Mouse (Mus musculus) embryonic facial prominence, embryonic 10.5 days (tissue): Measurements from ENCODE around the gene Gstm7. TPM values are rescaled to one million over a fixed set of nuclear protein-coding genes. Genes with fewer than 3 reads are reported as not detected.
A peak's percentile ranks its signal among the peaks of the same experiment; 100 is the strongest.

Source experiments
- DNase-seq: peaks from one replicate; pipeline ENCODE4 v3.0.0-alpha.2; 2017; ENCODE audit warnings: low spot score
- H3K27ac ChIP-seq: fragments of 300-500 bp; sonication (generic); replicated peaks from 2 replicates; pipeline ENCODE4 v1.5.1; 2016; ENCODE audit warnings: mild to moderate bottlenecking
- H3K27me3 ChIP-seq: fragments of 300-500 bp; sonication (generic); replicated peaks from 2 replicates; pipeline ENCODE4 v1.6.1; 2016; ENCODE audit warnings: low read depth, mild to moderate bottlenecking; ENCODE audit not compliant: poor library complexity, severe bottlenecking
- H3K36me3 ChIP-seq: fragments of 300-500 bp; sonication (generic); replicated peaks from 2 replicates; pipeline ENCODE4 v1.6.1; 2016; ENCODE audit warnings: mild to moderate bottlenecking, moderate library complexity
- H3K4me1 ChIP-seq: fragments of 300-500 bp; sonication (generic); 2 replicates; pipeline ENCODE4 v1.6.1; 2016
- H3K4me3 ChIP-seq: fragments of 300-500 bp; sonication (generic); 2 replicates; pipeline ENCODE4 v1.5.1; 2016; ENCODE audit warnings: mild to moderate bottlenecking, moderate library complexity
- H3K9me3 ChIP-seq: fragments of 300-500 bp; sonication (generic); 2 replicates; pipeline ENCODE4 v1.6.1; 2016; ENCODE audit warnings: mild to moderate bottlenecking
- WGBS: fragments of 180-500 bp; shearing (Covaris S2); methylation state at CpG from one replicate; pipeline ENCODE4 v1.1.7; 2016; 5-methylcytosine and 5-hydroxymethylcytosine counted together
- polyA plus RNA-seq: library from polyadenylated mRNA; unstranded; fragments of >200 nt; fragmentation: Nextera tagmentation; extraction: Ambion mirVana; gene quantifications from 2 replicates; pipeline ENCODE4 v1.2.1, GENCODE M21; 2016

Gene Gstm7
- polyA plus RNA-seq, 1 experiment from 2014 or later = 22.8 TPM

GRCm38 (mm10) chr3:107929731-107930130 lies 1.9 kb downstream of the Gstm7 start:
- Histone ChIP-seq H3K4me1 (peaks cover 14% of the 10 kb centered on the region), H3K27me3 (no peaks in the 10 kb centered on the region; the same call in 1 of the 2 replicates)
- WGBS = 84% methylated on average over 4 of the region's 4 CpGs

GRCm38 (mm10) chr3:107929243-107929642 lies 2.4 kb downstream of the Gstm7 start:
- H3K27me3 ChIP-seq = no peaks in the 10 kb centered on the region; the same call in 1 of the 2 replicates
- H3K9me3 ChIP-seq = no peaks in the 10 kb centered on the region
- WGBS = 87% methylated on average over 4 of the region's 4 CpGs
- H3K4me1 ChIP-seq = peaks cover 14% of the 10 kb centered on the region
- DNase-seq = no peak
- H3K36me3 ChIP-seq = no peaks in the 10 kb centered on the region
- H3K27ac ChIP-seq = no peak overlapping the region
- no peak overlapping the region for H3K4me3 ChIP-seq

More at GRCm38 (mm10) chr3:107929731-107930130, 1.9 kb downstream of the Gstm7 start:
- Histone ChIP-seq H3K9me3 (no peaks in the 10 kb centered on the region), H3K36me3 (no peaks in the 10 kb centered on the region), H3K4me3 (no peak overlapping the region), H3K27ac (no peak overlapping the region)
- no peak for DNase-seq

GRCm38 (mm10) chr3:107928691-107929090 lies 2.9 kb downstream of the Gstm7 start:
- H3K4me3 ChIP-seq = no peak overlapping the region
- no peaks in the 10 kb centered on the region; the same call in 1 of the 2 replicates for H3K27me3 ChIP-seq
- WGBS = 85% methylated on average over 11 of the region's 11 CpGs
- no peaks in the 10 kb centered on the region for H3K9me3 ChIP-seq
- no peak overlapping the region for H3K27ac ChIP-seq
- peaks cover 14% of the 10 kb centered on the region for H3K4me1 ChIP-seq
- DNase-seq = no peak
- H3K36me3 ChIP-seq = no peaks in the 10 kb centered on the region

GRCm38 (mm10) chr3:107927841-107928240 lies 3.8 kb downstream of the Gstm7 start:
- Histone ChIP-seq H3K9me3 (no peaks in the 10 kb centered on the region), H3K4me3 (no peak overlapping the region), H3K27me3 (no peaks in the 10 kb centered on the region), H3K36me3 (no peaks in the 10 kb centered on the region), H3K27ac (no peak overlapping the region), H3K4me1 (peaks cover 14% of the 10 kb centered on the region)
- WGBS = 81% methylated on average over 3 of the region's 3 CpGs
- no peak for DNase-seq

- 89% methylated on average over 3 of the region's 3 CpGs for WGBS
- H3K9me3 ChIP-seq = no peaks in the 10 kb centered on the region
These were observed 6.3 kb downstream of the Gstm7 start for GRCm38 (mm10) chr3:107925335-107925734.

GRCm38 (mm10) chr3:107920348-107920747 lies 11.3 kb downstream of the Gstm7 start:
- H3K27me3 ChIP-seq = no peaks in the 10 kb centered on the region
- 95% methylated on average over 5 of the region's 5 CpGs for WGBS
- no peak for DNase-seq
- no peak overlapping the region for H3K4me3 ChIP-seq
- H3K27ac ChIP-seq = no peak overlapping the region
- H3K4me1 ChIP-seq = no peaks in the 10 kb centered on the region
- H3K9me3 ChIP-seq = no peaks in the 10 kb centered on the region
- no peaks in the 10 kb centered on the region for H3K36me3 ChIP-seq

More at GRCm38 (mm10) chr3:107925335-107925734, 6.3 kb downstream of the Gstm7 start:
- H3K4me1 ChIP-seq = no peaks in the 10 kb centered on the region
- no peak overlapping the region for H3K4me3 ChIP-seq
- H3K27ac ChIP-seq = no peak overlapping the region
- no peaks in the 10 kb centered on the region for H3K36me3 ChIP-seq
- no peaks in the 10 kb centered on the region for H3K27me3 ChIP-seq
- no peak for DNase-seq

GRCm38 (mm10) chr3:107917783-107918408 lies 13.7 kb downstream of the Gstm7 start:
- H3K4me1 ChIP-seq = no peaks in the 10 kb centered on the region
- no peaks in the 10 kb centered on the region for H3K9me3 ChIP-seq
- no peaks in the 10 kb centered on the region for H3K36me3 ChIP-seq
- H3K4me3 ChIP-seq = no peak overlapping the region
- WGBS = 58% methylated on average over 7 of the region's 7 CpGs
- H3K27me3 ChIP-seq = no peaks in the 10 kb centered on the region
- DNase-seq = peak; percentile 47
- no peak overlapping the region for H3K27ac ChIP-seq

GRCm38 (mm10) chr3:107917097-107917496 lies 14.5 kb downstream of the Gstm7 start:
- H3K4me3 ChIP-seq = no peak overlapping the region
- no peaks in the 10 kb centered on the region for H3K36me3 ChIP-seq
- no peaks in the 10 kb centered on the region for H3K4me1 ChIP-seq
- 81% methylated on average over 3 of the region's 3 CpGs for WGBS
- H3K27ac ChIP-seq = no peak overlapping the region
- DNase-seq = no peak
- no peaks in the 10 kb centered on the region for H3K9me3 ChIP-seq
- no peaks in the 10 kb centered on the region for H3K27me3 ChIP-seq

GRCm38 (mm10) chr3:107916674-107917073 lies 14.9 kb downstream of the Gstm7 start:
- WGBS = 88% methylated on average over 15 of the region's 15 CpGs
- no peaks in the 10 kb centered on the region for H3K9me3 ChIP-seq
- H3K4me3 ChIP-seq = no peak overlapping the region
- DNase-seq = no peak
- no peaks in the 10 kb centered on the region for H3K36me3 ChIP-seq
- no peaks in the 10 kb centered on the region for H3K27me3 ChIP-seq
- H3K27ac ChIP-seq = no peak overlapping the region
- H3K4me1 ChIP-seq = 0 out of 2 replicates have a peak, but pooled peaks cover under 1% of the 10 kb centered on the region

- no peak overlapping the region for H3K27ac ChIP-seq
- no peak for DNase-seq
- H3K9me3 ChIP-seq = no peaks in the 10 kb centered on the region
- H3K27me3 ChIP-seq = no peaks in the 10 kb centered on the region
- peaks cover 23% of the 10 kb centered on the region for H3K4me1 ChIP-seq
- 74% methylated on average over 6 of the region's 6 CpGs for WGBS
- H3K4me3 ChIP-seq = no peak overlapping the region
- no peaks in the 10 kb centered on the region for H3K36me3 ChIP-seq
These were observed 25.7 kb downstream of the Gstm7 start for GRCm38 (mm10) chr3:107905942-107906341.

- Histone ChIP-seq H3K36me3 (peaks cover 28% of the 10 kb centered on the region), H3K27me3 (no peaks in the 10 kb centered on the region), H3K4me3 (no peak overlapping the region), H3K27ac (0 out of 2 replicates have a peak overlapping the region, but pooled peaks have one; percentile 30), H3K9me3 (no peaks in the 10 kb centered on the region), H3K4me1 (peaks cover 24% of the 10 kb centered on the region)
- WGBS = 72% methylated on average over 11 of the region's 11 CpGs
- DNase-seq = no peak
These were observed 30.5 kb downstream of the Gstm7 start for GRCm38 (mm10) chr3:107900955-107901673.

- WGBS = 93% methylated on average over 13 of the region's 13 CpGs
These were observed 32.9 kb downstream of the Gstm7 start for GRCm38 (mm10) chr3:107898691-107899090.

More at GRCm38 (mm10) chr3:107898691-107899090, 32.9 kb downstream of the Gstm7 start:
- no peaks in the 10 kb centered on the region for H3K27me3 ChIP-seq
- no peak overlapping the region for H3K27ac ChIP-seq
- peaks cover 28% of the 10 kb centered on the region for H3K4me1 ChIP-seq
- H3K4me3 ChIP-seq = no peak overlapping the region
- no peaks in the 10 kb centered on the region for H3K9me3 ChIP-seq
- H3K36me3 ChIP-seq = peaks cover 28% of the 10 kb centered on the region
- DNase-seq = no peak
